Mouse (Mus musculus): ENCODE results near the gene Gm20831. TPM values are rescaled to one million over a fixed set of nuclear protein-coding genes. Genes with fewer than 3 reads are reported as not detected.
"Not testable (repeated sequence)": the region's sequence is repeated elsewhere in the genome, so short reads cannot be mapped to it uniquely, and the experiment has no call there.

Gm20831 gene
- polyA plus RNA-seq (2015; fragmentation: Nextera tagmentation; extraction: Ambion mirVana) = not detected in 2 replicates

DNA sequence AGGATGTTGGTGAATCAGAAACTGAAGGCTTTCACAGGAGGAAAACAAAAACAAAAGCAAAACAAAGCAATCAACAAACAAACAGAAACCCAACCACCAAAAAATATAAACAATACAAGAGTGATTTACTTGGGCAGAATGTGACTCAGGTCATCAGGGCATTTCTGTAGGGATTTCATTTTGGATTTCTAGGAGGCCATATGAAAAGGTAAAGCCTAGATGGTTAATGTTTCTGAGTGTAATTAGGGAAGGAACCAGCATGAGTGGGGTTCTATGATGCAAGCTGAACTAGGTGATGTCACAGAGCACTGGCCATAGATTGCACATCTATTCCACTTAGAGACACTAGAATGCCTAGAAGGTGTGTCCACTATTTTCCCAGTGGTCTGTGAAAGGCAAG is at the start of gene Gm20831, which contains the start of gene Gm20772:
TSS of gene Gm20831 (plus strand) at position 301 of the 400 bp plus-strand sequence.
TSS of gene Gm20772 (plus strand) at position 301 of the 400 bp plus-strand sequence.
- H3K27me3 ChIP-seq; H3K9ac ChIP-seq (replicated peaks); H3K4me1 ChIP-seq; H3K4me3 ChIP-seq; H3K9me3 ChIP-seq; H3K36me3 ChIP-seq; ATAC-seq (replicated peaks); H3K27ac ChIP-seq (replicated peaks); H3K4me2 ChIP-seq (replicated peaks): not testable (repeated sequence)

- H3K4me1 ChIP-seq; H3K36me3 ChIP-seq; H3K9me3 ChIP-seq; H3K4me3 ChIP-seq; H3K27ac ChIP-seq (replicated peaks); H3K4me2 ChIP-seq (replicated peaks); ATAC-seq (replicated peaks); H3K9ac ChIP-seq (replicated peaks); H3K27me3 ChIP-seq: not testable (repeated sequence)
- WGBS = no CpG with 5 or more reads among the region's 3 CpGs
Measured at GRCm38 (mm10) chrY:17846166-17846565, 28.4 kb upstream of the Gm20831 start, which contains the start of gene Gm21904. Gm21904 (minus strand) TSS chrY:17846266.

DNA sequence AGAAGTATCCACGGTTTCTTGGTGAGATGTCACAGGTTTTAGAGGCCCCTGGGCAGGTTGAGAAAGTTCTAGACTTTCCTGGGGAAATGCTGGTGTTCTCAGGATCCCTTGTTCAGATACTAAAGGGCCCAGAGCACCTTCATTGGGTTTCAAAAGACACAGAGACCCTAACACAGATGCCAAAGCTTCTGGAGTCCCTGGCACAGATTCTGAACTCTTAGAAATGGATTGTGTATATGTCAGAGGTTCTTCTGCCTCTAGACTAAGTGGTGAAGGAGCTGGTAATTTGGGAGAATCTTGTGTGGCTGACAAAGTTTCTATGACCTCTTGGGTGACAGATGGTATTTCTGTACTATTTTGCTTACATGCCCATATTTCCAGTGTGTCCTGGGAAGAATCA is 62.7 kb downstream of the Gm20831 start, which contains the start of gene Srsy:
TSS of gene Srsy (minus strand) at position 101 of the 400 bp plus-strand sequence.
- not testable (repeated sequence) for H3K4me1 ChIP-seq; H3K4me3 ChIP-seq; ATAC-seq (replicated peaks); H3K27me3 ChIP-seq; H3K36me3 ChIP-seq; H3K9ac ChIP-seq (replicated peaks); H3K27ac ChIP-seq (replicated peaks); H3K4me2 ChIP-seq (replicated peaks); H3K9me3 ChIP-seq
- WGBS = no CpG with 5 or more reads among the region's 1 CpGs

Other genes with a start within 250 kb of the Gm20831 start
- not detected in 2 replicates for gene Gm21904, start 28.5 kb upstream of the Gm20831 start, polyA plus RNA-seq (2015; fragmentation: Nextera tagmentation; extraction: Ambion mirVana)
- not detected in 2 replicates for gene Gm20772, start within 50 bp of the Gm20831 start, polyA plus RNA-seq (2015; fragmentation: Nextera tagmentation; extraction: Ambion mirVana)
- not detected in 2 replicates for gene Srsy, start 62.6 kb downstream of the Gm20831 start, polyA plus RNA-seq (2015; fragmentation: Nextera tagmentation; extraction: Ambion mirVana)
- not detected in 2 replicates for gene Gm21764, start 187.1 kb downstream of the Gm20831 start, polyA plus RNA-seq (2015; fragmentation: Nextera tagmentation; extraction: Ambion mirVana)
- not detected in 2 replicates for gene Ssty1, start 214.4 kb downstream of the Gm20831 start, polyA plus RNA-seq (2015; fragmentation: Nextera tagmentation; extraction: Ambion mirVana)